12 mouse cellular contexts compared by ENCODE assay signal in genomic region chr14:23741531-23741930, GRCm38 (mm10).
DNase-seq lines count a peak whose midpoint lies in the region.
"Had no signal": no experiment of that assay in that cellular context is flagged by ENCODE, and none has a peak within 500 bp of the region (broad histone marks: within the 10 kb centered on the region; RNA-seq: fewer than 3 reads in every experiment).

No protein-coding gene starts in this region.

- peak; percentile 71 for DNase-seq in adrenal gland, adult 2 months
- no peak for DNase-seq in adrenal gland, postnatal 4 days (ENCODE audit: low spot score in 2 of 2)
- peak; percentile 8 for DNase-seq in adrenal gland, postnatal 10 days
- no peak for DNase-seq in adrenal gland, postnatal 25 days
- peak; percentile 11 to 20 for DNase-seq in adrenal gland, postnatal 36 days
- no peak for DNase-seq in ovary, postnatal 14 days (ENCODE audit: low spot score)
- DNase-seq: cerebellum, adult 11-12 months; cerebellum, adult 2 months; cerebellum, adult 9-10 months; cerebellum, postnatal 10 days; cerebellum, postnatal 25 days; forebrain, postnatal 0 days had no signal

Comparison
In these comparisons a context has a peak if more than half of its experiments do, and no peak if none do; other contexts are left out.
1. DNase-seq: peak in adrenal gland, adult 2 months (single experiment), adrenal gland, postnatal 10 days (single experiment) and adrenal gland, postnatal 36 days (2 of 2); none in adrenal gland, postnatal 4 days (0 of 2), adrenal gland, postnatal 25 days (single experiment) and ovary, postnatal 14 days (single experiment).